Mouse (Mus musculus) ES-Bruce4 (cell line): ENCODE measurements around the gene Eif3k. TPM values are rescaled to one million over a fixed set of nuclear protein-coding genes. Genes with fewer than 3 reads are reported as not detected.

ENCODE experiments used
- H3K27ac ChIP-seq: 2 replicates; pipeline ENCODE4 v1.5.1; 2012; ENCODE audit warnings: low read length, inconsistent platforms; ENCODE audit not compliant: insufficient read depth
- H3K27me3 ChIP-seq: 2 replicates; pipeline ENCODE4 v1.6.1; 2012; ENCODE audit warnings: mild to moderate bottlenecking, low read length, inconsistent platforms; ENCODE audit not compliant: control insufficient read depth, poor library complexity, insufficient read depth, severe bottlenecking
- H3K36me3 ChIP-seq: 2 replicates; pipeline ENCODE4 v1.6.1; 2012; ENCODE audit warnings: inconsistent platforms, mild to moderate bottlenecking, low read length, moderate library complexity; ENCODE audit not compliant: control insufficient read depth, poor library complexity, insufficient read depth, severe bottlenecking
- H3K4me1 ChIP-seq: one replicate; pipeline ENCODE4 v1.8.1; 2011; ENCODE audit warnings: low read length; ENCODE audit not compliant: control insufficient read depth, insufficient read depth
- H3K4me3 ChIP-seq: 2 replicates; pipeline ENCODE4 v1.5.1; 2011; ENCODE audit warnings: low read depth, mild to moderate bottlenecking, low read length
- H3K9ac ChIP-seq: 2 replicates; pipeline ENCODE4 v1.6.1; 2012; ENCODE audit warnings: low read depth, mild to moderate bottlenecking, inconsistent platforms; ENCODE audit not compliant: poor library complexity, severe bottlenecking
- H3K9me3 ChIP-seq: replicated peaks from 2 replicates; pipeline ENCODE4 v1.6.1; 2012; ENCODE audit warnings: mild to moderate bottlenecking, low read length, inconsistent platforms; ENCODE audit not compliant: control insufficient read depth, poor library complexity, insufficient read depth, severe bottlenecking
- CTCF ChIP-seq: IDR thresholded peaks from one replicate; pipeline ENCODE4 v1.8.1; 2011; ENCODE audit warnings: low read depth, low read length
- EP300 ChIP-seq: IDR thresholded peaks from 2 replicates; pipeline ENCODE4 v1.6.1; 2011; ENCODE audit warnings: low read depth, low read length; ENCODE audit not compliant: insufficient read depth
- POLR2A ChIP-seq: IDR thresholded peaks from one replicate; pipeline ENCODE4 v1.8.1; 2011; ENCODE audit warnings: low read length; ENCODE audit not compliant: insufficient read depth
- polyA plus RNA-seq: library from polyadenylated mRNA; stranded (reverse); fragments of >200 nt; gene quantifications from 2 replicates; pipeline ENCODE4 v1.2.4, GENCODE M21; 2011; ENCODE audit warnings: low read depth; ENCODE audit not compliant: missing spikeins, insufficient read depth, insufficient read length

The Eif3k gene
- polyA plus RNA-seq, 1 experiment: 409 TPM

- H3K4me1 ChIP-seq: peaks cover 19% of the 10 kb centered on the region
- TF ChIP-seq EP300 (no peak), POLR2A (no peak), CTCF (no peak)
- no peaks in the 10 kb centered on the region for H3K9me3 ChIP-seq
- no peak overlapping the region for H3K4me3 ChIP-seq
- H3K27me3 ChIP-seq: no peaks in the 10 kb centered on the region
- H3K27ac ChIP-seq: peak overlapping the region; percentile 96
- no peaks in the 10 kb centered on the region for H3K36me3 ChIP-seq
- 0 out of 2 replicates have a peak overlapping the region, but pooled peaks have one; percentile 12 for H3K9ac ChIP-seq
Observed at GRCm38 (mm10) chr7:28965346-28965840, 16.3 kb downstream of the Eif3k start.

GRCm38 (mm10) chr7:28963399-28963923 lies 18.2 kb downstream of the Eif3k start:
- H3K27me3 ChIP-seq: no peaks in the 10 kb centered on the region
- H3K9me3 ChIP-seq: no peaks in the 10 kb centered on the region
- H3K4me1 ChIP-seq: peaks cover 9% of the 10 kb centered on the region
- H3K36me3 ChIP-seq: peaks cover 5% of the 10 kb centered on the region; the same call in 1 of the 2 replicates
- peak overlapping the region; percentile 80 for H3K9ac ChIP-seq
- H3K4me3 ChIP-seq: no peak overlapping the region
- TF ChIP-seq CTCF (no peak), EP300 (0 out of 2 replicates have a peak, but pooled peaks have one; percentile 62)
- peak overlapping the region; percentile 95 for H3K27ac ChIP-seq

- H3K9me3 ChIP-seq: no peaks in the 10 kb centered on the region
- peaks cover 10% of the 10 kb centered on the region for H3K4me1 ChIP-seq
- 0 out of 2 replicates have a peak, but pooled peaks have one; percentile 35 for TF ChIP-seq EP300
- peak; percentile 85 for TF ChIP-seq POLR2A
- no peak for TF ChIP-seq CTCF
- H3K9ac ChIP-seq: peak within 1 kb of the TSS; percentile 96
- H3K4me3 ChIP-seq: peak within 1 kb of the TSS; percentile 99
- H3K27ac ChIP-seq: peak within 1 kb of the TSS; percentile 95
- H3K27me3 ChIP-seq: no peaks in the 10 kb centered on the region
- peaks cover 5% of the 10 kb centered on the region; the same call in 1 of the 2 replicates for H3K36me3 ChIP-seq
Observed at GRCm38 (mm10) chr7:28961927-28962670, 19.6 kb downstream of the Eif3k start, which contains the start of gene Actn4. Actn4 (minus strand) TSS chr7:28962340.

- Histone ChIP-seq H3K36me3 (peaks cover 5% of the 10 kb centered on the region; the same call in 1 of the 2 replicates), H3K9ac (peak overlapping the region; percentile 96), H3K9me3 (no peaks in the 10 kb centered on the region), H3K4me3 (peak overlapping the region; percentile 99), H3K4me1 (peaks cover 9% of the 10 kb centered on the region), H3K27me3 (no peaks in the 10 kb centered on the region), H3K27ac (peak overlapping the region; percentile 12)
- TF ChIP-seq POLR2A (no peak), EP300 (no peak), CTCF (no peak)
Observed at GRCm38 (mm10) chr7:28961584-28961926, 20.1 kb downstream of the Eif3k start.

GRCm38 (mm10) chr7:28960354-28961046 lies 21.2 kb downstream of the Eif3k start:
- no peak for TF ChIP-seq EP300
- TF ChIP-seq CTCF: no peak
- TF ChIP-seq POLR2A: no peak
- Histone ChIP-seq H3K27me3 (no peaks in the 10 kb centered on the region), H3K27ac (no peak overlapping the region), H3K9me3 (no peaks in the 10 kb centered on the region), H3K36me3 (peaks cover 5% of the 10 kb centered on the region; the same call in 1 of the 2 replicates), H3K4me1 (peaks cover 9% of the 10 kb centered on the region), H3K4me3 (peak overlapping the region; percentile 84), H3K9ac (peak overlapping the region; percentile 96)
